Mouse (Mus musculus): ENCODE data around the gene Rpp25. TPM values are rescaled to one million over a fixed set of nuclear protein-coding genes. Genes with fewer than 3 reads are reported as not detected.

Rpp25 gene
- not detected in 2 replicates for total RNA-seq (2015)
- not detected in 2 replicates for total RNA-seq (2017)

DNA sequence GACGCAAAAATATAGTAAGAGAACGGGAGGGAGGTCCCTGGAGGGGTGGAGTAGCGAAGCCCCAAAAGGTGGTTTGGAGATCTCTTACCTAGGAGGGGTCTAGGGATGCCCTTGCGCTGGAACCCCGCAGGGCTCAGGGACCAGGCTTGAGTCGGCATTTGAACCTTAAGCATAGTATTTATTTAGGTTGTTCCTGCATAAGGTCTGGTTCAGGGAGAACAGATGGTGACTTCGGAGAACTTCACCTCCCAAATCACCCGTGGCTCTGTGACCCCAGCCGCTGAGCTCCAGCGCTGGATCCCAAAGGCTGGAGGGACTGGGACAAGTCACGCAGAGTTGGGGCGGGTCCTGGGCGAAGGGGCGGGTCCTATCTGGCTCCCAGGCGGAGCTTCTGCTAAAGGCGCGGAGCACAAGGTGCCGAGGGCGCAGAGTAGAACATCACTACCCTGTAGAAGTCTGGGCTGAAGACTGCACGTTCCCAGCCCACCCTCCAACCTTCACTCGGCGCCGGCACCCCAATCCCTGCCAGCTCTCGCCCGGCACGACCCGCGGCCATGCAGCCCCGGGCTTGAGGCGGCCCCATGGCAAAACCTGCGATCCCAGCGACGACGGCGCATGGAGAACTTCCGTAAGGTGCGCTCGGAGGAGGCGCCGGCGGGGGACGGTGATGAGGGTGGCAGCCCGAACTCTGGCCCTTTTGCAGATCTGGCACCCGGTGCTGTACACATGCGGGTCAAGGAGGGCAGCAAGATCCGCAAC, at the start of gene Rpp25:
Gene Rpp25, plus strand, starts transcription at position 405 of the 759 bp plus-strand sequence.
- ATAC-seq (ENCODE audit: poor library complexity, severe bottlenecking): no peak; the same call in 1 of the 2 replicates

GRCm38 (mm10) chr9:57459707-57460106, 44.1 kb upstream of the Rpp25 start:
- no peak for ATAC-seq (ENCODE audit: poor library complexity, severe bottlenecking)

GRCm38 (mm10) chr9:57462866-57463265, 41.0 kb upstream of the Rpp25 start:
- no peak for ATAC-seq (ENCODE audit: poor library complexity, severe bottlenecking)

DNA sequence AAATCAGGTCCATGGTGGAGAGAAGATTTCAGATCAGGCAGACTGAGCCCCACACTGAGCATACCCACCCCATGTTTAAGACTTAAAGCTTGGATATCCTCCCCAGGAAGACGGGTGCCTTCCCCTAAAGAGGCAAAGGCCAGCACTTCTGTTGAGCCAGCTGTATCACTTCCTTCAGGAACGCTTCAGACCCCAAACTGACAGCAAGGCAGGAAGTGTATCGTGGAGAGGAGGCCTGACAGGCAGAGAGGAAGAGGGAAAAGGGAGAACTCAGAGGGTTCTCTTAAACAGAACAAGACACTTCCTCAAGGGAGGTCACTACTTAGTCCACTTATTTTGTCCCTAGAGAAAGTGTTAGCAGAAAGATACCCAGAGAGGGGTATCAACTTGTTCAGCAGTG, 37.7 kb upstream of the Rpp25 start:
- no peak for ATAC-seq (ENCODE audit: poor library complexity, severe bottlenecking)

- no peak for ATAC-seq (ENCODE audit: poor library complexity, severe bottlenecking)
Measured at GRCm38 (mm10) chr9:57467271-57467771, 36.5 kb upstream of the Rpp25 start.

GRCm38 (mm10) chr9:57467896-57468549, 35.8 kb upstream of the Rpp25 start, which contains the start of gene Scamp5:
Gene Scamp5 (minus strand): TSS chr9:57468060.
- peak; percentile 80 for ATAC-seq (ENCODE audit: poor library complexity, severe bottlenecking)

GRCm38 (mm10) chr9:57468914-57469313, 34.9 kb upstream of the Rpp25 start:
- no peak for ATAC-seq (ENCODE audit: poor library complexity, severe bottlenecking)

DNA sequence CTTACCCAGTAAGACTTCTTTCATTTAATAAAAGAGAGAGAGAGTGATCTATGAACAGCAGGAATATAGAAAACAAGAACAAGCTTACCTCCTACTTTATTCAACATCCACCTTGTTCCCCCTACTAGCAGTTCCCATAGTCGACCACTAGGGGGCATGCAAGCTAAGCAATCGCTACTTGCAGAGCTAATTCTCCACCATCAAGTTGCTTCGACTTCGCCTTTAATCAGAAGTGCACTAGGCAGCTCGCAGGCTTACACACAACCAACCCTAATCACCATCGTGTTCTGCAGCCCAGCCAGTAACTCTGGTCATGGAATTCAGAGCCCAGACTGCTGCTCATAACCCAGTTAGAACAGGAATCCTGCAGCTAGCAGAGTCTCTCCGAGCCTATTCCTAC, 18.1 kb upstream of the Rpp25 start:
- ATAC-seq (ENCODE audit: poor library complexity, severe bottlenecking): peak; percentile 81

DNA sequence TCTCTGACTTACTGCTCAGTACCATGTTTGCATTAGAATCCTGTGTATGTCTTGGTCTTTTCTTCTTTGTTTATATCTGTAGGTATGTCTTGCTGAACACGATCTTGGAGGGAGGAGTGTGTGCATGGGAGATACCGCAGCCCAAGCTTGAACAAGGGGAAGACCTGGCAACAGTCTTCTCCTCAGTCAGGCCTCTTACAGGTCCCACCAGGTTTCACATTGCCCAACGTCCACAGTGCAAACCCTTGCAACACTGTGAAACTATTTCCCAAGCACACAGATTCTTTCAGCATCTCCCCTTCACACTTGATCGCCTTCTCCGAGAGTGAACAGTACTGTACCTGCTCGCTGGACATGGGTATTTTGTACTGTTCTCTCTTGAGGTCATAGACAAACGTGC, 16.0 kb upstream of the Rpp25 start:
- ATAC-seq (ENCODE audit: poor library complexity, severe bottlenecking): peak; percentile 62

GRCm38 (mm10) chr9:57493532-57493931, 10.3 kb upstream of the Rpp25 start:
- ATAC-seq (ENCODE audit: poor library complexity, severe bottlenecking): no peak

DNA sequence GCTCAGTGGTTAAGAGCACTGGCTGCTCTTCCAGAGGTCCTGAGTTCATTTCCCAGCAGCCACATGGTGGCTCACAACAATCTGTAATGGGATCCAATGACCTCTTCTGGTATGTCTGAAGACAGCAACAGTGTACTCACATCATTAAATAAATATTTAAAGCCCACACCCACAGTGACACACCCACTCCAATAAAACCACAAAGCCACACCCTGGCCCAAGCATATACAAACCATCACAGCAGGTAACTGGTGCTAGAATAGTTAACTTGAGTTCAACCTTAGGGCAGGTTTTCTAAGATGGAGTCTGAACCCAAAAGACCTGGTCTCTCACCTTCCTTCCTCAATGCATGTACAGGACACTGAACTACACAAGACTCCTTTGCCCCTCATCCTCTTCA, 8.9 kb upstream of the Rpp25 start:
- no peak for ATAC-seq (ENCODE audit: poor library complexity, severe bottlenecking)

GRCm38 (mm10) chr9:57497236-57497635, 6.6 kb upstream of the Rpp25 start:
- ATAC-seq (ENCODE audit: poor library complexity, severe bottlenecking): no peak

GRCm38 (mm10) chr9:57498536-57498935, 5.3 kb upstream of the Rpp25 start:
- ATAC-seq (ENCODE audit: poor library complexity, severe bottlenecking): no peak

DNA sequence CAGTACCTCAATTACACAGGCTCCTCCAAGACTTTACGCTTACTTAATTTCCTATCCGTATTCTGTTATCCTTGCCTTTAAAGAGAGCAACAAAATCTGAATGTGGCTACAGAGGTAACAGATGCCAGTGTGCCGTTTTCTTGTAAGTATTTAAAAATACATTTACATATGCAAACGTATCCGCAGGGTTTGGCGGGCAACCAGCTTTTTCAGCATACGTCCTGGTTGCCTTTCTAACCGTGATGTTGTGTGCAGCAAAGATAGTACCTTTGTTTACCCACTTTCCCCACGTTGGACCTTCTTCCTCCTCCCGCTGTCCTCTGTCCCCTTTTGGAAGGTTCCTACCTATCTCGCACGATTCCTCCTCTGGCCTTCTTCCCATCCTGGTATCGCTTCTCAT, 2.4 kb upstream of the Rpp25 start:
- ATAC-seq (ENCODE audit: poor library complexity, severe bottlenecking): no peak

DNA sequence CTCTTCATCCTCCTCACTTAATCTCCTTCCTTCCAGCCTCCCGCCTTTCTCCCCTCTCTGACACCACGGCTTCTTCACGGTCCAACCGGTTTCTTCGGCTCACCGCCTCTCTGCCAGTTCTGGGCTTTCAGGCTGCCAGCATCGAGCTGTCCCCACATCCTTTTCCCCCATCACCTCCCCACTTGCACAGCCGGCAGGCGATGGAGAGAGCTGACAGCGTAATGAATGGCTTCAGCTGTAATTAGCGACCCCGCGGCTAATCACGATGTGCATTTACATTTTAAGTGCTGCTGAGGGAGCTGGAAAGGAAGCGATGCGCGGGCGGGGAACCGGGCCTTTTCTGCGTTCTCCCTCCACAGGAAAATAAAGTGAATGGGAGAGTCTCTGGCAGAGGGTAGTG, 2.0 kb upstream of the Rpp25 start:
- ATAC-seq (ENCODE audit: poor library complexity, severe bottlenecking): no peak

GRCm38 (mm10) chr9:57502911-57503621, 760 bp upstream of the Rpp25 start:
- no peak for ATAC-seq (ENCODE audit: poor library complexity, severe bottlenecking)

- peak; percentile 84 for ATAC-seq (ENCODE audit: poor library complexity, severe bottlenecking)
Measured at GRCm38 (mm10) chr9:57504381-57504700, 515 bp downstream of the Rpp25 start.

DNA sequence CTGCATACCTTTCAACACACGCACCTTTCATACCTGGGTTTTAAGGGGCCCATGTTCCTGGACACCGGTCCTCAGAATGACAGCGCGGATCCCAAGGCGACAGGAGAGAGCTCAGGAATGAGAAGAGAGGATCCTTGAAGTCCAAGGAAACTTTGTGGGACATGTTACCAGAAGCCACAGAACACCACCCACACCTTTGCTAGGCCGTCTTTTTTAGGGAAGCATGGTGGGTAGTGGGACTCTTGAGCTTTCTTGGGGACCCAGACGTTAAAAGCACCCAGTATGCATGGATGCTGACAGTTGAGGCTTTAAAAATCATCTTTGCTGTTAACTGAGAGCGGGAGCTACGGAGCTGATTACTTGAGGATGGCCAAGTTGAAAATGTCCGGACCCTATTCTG, 1.1 kb downstream of the Rpp25 start:
- ATAC-seq (ENCODE audit: poor library complexity, severe bottlenecking): no peak

DNA sequence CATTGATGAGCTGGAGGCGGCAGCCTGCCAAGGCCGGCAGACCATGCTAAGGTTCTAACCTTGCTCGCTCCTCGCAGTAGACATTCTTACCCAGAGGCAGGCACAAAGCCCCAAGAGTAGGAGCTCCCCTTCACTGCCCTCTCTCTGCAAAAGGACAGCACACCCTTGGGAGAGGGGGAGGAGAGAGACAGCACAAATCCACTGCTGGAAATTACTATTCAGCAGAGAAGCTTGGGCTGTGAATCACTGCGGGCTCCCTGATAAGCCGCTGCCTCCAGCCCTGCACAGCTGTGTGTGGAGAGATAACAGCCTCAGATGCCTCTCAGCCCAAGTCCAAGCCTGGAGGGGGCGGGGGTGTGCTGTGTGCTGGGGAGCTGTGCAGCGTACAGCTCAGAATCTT, 1.9 kb downstream of the Rpp25 start:
- peak; percentile 51 for ATAC-seq (ENCODE audit: poor library complexity, severe bottlenecking)

DNA sequence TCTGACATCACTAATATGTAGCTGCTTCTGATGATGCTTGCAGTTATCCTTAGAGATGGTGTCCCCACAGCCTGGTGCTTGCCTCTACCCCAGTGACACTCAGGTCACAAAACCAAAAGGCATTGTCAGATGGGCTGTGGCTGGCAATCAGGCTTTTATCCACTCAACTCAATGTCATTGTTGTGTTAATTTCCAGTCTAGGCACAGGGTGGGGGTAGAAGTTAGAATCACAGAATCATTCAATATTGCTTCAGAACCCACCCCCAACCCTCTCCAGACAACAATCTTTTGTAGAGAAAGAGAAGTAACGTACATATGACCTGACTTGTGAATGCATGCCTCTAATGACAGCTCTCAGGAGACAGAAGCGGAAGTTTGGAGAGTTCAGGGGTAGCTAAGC, 6.8 kb downstream of the Rpp25 start:
- no peak for ATAC-seq (ENCODE audit: poor library complexity, severe bottlenecking)

DNA sequence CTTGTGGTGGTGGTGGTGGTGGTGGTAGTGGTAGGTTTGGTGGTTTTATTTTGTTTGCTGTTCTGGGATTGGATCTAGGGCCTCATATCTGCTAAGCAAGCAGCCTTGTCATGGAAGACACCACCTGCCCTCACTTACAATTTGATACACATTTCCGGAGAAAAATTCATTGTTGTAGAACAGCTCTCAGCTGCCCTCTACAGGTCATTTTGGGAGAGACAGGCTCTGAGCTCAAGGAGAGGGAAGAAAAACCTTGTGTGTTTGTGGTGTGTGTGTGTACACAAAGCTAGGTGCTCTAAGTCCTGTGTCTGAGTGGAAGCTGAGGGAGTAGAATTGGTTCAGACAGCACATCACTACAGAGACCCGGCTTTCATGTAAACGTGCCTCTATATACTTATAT, 13.3 kb downstream of the Rpp25 start:
- peak; percentile 41; the same call in 1 of the 2 replicates for ATAC-seq (ENCODE audit: poor library complexity, severe bottlenecking)

Data from megakaryocyte, adult 5-6 weeks (primary cell).